Mouse (Mus musculus) layer of hippocampus, adult 9-11 months (tissue): ENCODE data around the gene Med7.

Experiments used
- DNase-seq: peaks from one replicate; pipeline ENCODE4 v3.0.0; 2022

Med7 gene

GRCm38 (mm10) chr11:46431129-46431528 is 5.6 kb upstream of the Med7 start:
- peak; percentile 92 for DNase-seq

- DNase-seq, result no peak
Observed at GRCm38 (mm10) chr11:46435363-46435762, 1.4 kb upstream of the Med7 start.

- DNase-seq, result no peak
Observed at GRCm38 (mm10) chr11:46437459-46438000, 805 bp downstream of the Med7 start.

GRCm38 (mm10) chr11:46439005-46439543 is 2.3 kb downstream of the Med7 start:
- no peak for DNase-seq

- DNase-seq, result no peak
Observed at GRCm38 (mm10) chr11:46441774-46442173, 5.0 kb downstream of the Med7 start.

- no peak for DNase-seq
Observed at GRCm38 (mm10) chr11:46443152-46443551, 6.4 kb downstream of the Med7 start.

- no peak for DNase-seq
Observed at GRCm38 (mm10) chr11:46443979-46444378, 7.3 kb downstream of the Med7 start.

- no peak for DNase-seq
Observed at GRCm38 (mm10) chr11:46446150-46446549, 9.4 kb downstream of the Med7 start.

GRCm38 (mm10) chr11:46447644-46448484 is 11.1 kb downstream of the Med7 start:
- DNase-seq, result no peak

GRCm38 (mm10) chr11:46449461-46450080 is 12.8 kb downstream of the Med7 start:
- no peak for DNase-seq

GRCm38 (mm10) chr11:46454453-46455045 is 17.8 kb downstream of the Med7 start, which contains the start of gene Havcr2:
Gene Havcr2, plus strand, starts transcription at chr11:46454935.
- DNase-seq, result peak; percentile 29

GRCm38 (mm10) chr11:46459960-46460359 is 23.2 kb downstream of the Med7 start:
- no peak for DNase-seq

- peak; percentile 20 for DNase-seq
Observed at GRCm38 (mm10) chr11:46461362-46461761, 24.6 kb downstream of the Med7 start.

- DNase-seq, result no peak
Observed at GRCm38 (mm10) chr11:46461931-46462330, 25.2 kb downstream of the Med7 start.

- no peak for DNase-seq
Observed at GRCm38 (mm10) chr11:46466878-46467277, 30.2 kb downstream of the Med7 start.

GRCm38 (mm10) chr11:46474220-46474619 is 37.5 kb downstream of the Med7 start:
- no peak for DNase-seq

- DNase-seq, result no peak
Observed at GRCm38 (mm10) chr11:46479311-46479710, 42.6 kb downstream of the Med7 start.

- peak; percentile 74 for DNase-seq
Observed at GRCm38 (mm10) chr11:46480517-46480916, 43.8 kb downstream of the Med7 start.

- no peak for DNase-seq
Observed at GRCm38 (mm10) chr11:46488231-46488630, 51.5 kb downstream of the Med7 start.

GRCm38 (mm10) chr11:46488650-46489049 is 51.9 kb downstream of the Med7 start:
- DNase-seq, result peak; percentile 53
